In the genomic region with DNA sequence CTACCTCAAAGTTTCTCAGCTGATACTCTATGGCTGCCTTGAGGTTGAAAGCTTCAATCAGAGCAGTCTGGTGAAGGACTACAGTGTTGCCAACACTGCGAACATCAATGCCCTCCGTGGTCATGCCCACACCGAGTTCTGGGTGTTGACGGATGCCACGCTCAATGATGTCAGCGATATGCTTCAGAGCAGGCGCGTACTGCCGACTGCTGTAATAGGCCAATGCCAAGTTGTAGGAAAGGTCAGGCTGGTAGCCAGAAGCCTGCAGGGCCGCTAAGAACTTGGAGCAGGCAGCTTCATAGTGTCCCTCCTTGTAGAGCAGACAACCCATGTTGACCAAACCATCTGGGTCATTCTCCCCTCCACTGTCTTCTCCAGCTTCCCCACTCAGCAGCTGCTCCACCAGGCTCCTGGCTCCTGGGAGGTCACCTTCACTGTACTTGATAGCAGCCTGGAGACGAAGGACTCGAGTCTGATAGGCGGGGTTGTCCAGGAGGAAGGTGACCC, we compare ENCODE assay signal across 8 mouse cellular contexts. TPM values are rescaled to one million over a fixed set of nuclear protein-coding genes. Genes with fewer than 3 reads are reported as not detected.
DNase-seq lines count a peak whose midpoint lies in the region; ATAC-seq and TF ChIP-seq lines count a peak whose summit lies in the region.
"Not testable (repeated sequence)": the region's sequence is repeated elsewhere in the genome, so short reads cannot be mapped to it uniquely, and the experiment has no call there.

No protein-coding gene starts in this region.

- DNase-seq in heart, embryonic 10.5 days (ENCODE audit: low spot score); hindbrain, embryonic 14.5 days (ENCODE audit: low spot score): not testable (repeated sequence)

- H3K36me3 ChIP-seq in erythroblast, embryonic 14.5 days (ENCODE audit: control insufficient read depth); heart, embryonic 10.5 days; hindbrain, embryonic 14.5 days (replicated peaks; ENCODE audit: control insufficient read depth, insufficient read depth); kidney, embryonic 16.5 days (ENCODE audit: insufficient read depth, low read length); liver, embryonic 12.5 days; midbrain, embryonic 12.5 days: not testable (repeated sequence)

- ATAC-seq in hindbrain, embryonic 14.5 days (ENCODE audit: low FRiP score): peak; percentile 12; the same call in 1 of the 2 replicates
- ATAC-seq in kidney, embryonic 16.5 days (ENCODE audit: low FRiP score, low TSS enrichment); liver, embryonic 12.5 days: not testable (repeated sequence)
- ATAC-seq in midbrain, embryonic 12.5 days (ENCODE audit: low FRiP score, low read depth): 0 out of 2 replicates have a peak, but pooled peaks have one; percentile 10

- peak overlapping the region; percentile 64 for H3K4me2 ChIP-seq in hindbrain, embryonic 14.5 days (replicated peaks)
- H3K4me2 ChIP-seq in kidney, embryonic 16.5 days (replicated peaks; ENCODE audit: low read depth, low read length): peak overlapping the region; percentile 61
- peak overlapping the region; percentile 76 for H3K4me2 ChIP-seq in liver, embryonic 12.5 days
- peak overlapping the region; percentile 61 for H3K4me2 ChIP-seq in midbrain, embryonic 12.5 days (replicated peaks)

- not testable (repeated sequence) for H3K9me3 ChIP-seq in erythroblast, embryonic 14.5 days (ENCODE audit: control insufficient read depth, low read length); heart, embryonic 10.5 days; hindbrain, embryonic 14.5 days (ENCODE audit: control insufficient read depth, low read length); kidney, embryonic 16.5 days (ENCODE audit: low read length); liver, embryonic 12.5 days (replicated peaks); midbrain, embryonic 12.5 days

- whole genome bisulfite sequencing in heart, embryonic 10.5 days: 91% methylated on average over 13 of the region's 13 CpGs
- WGBS in hindbrain, embryonic 14.5 days: over 99% methylated on average over 10 of the region's 13 CpGs
- WGBS in kidney, embryonic 16.5 days: 97% methylated on average over 13 of the region's 13 CpGs
- WGBS in liver, embryonic 12.5 days (ENCODE audit: insufficient replicate concordance): 88% methylated on average over 13 of the region's 13 CpGs
- WGBS in midbrain, embryonic 12.5 days: 94% methylated on average over 13 of the region's 13 CpGs
- WGBS in olfactory bulb, adult 2 months: 98% methylated on average over 13 of the region's 13 CpGs

- H3K9ac ChIP-seq in hindbrain, embryonic 14.5 days: 0 out of 2 replicates have a peak overlapping the region, but pooled peaks have one; percentile 53
- H3K9ac ChIP-seq in kidney, embryonic 16.5 days (replicated peaks; ENCODE audit: low read length); liver, embryonic 12.5 days; midbrain, embryonic 12.5 days (replicated peaks): not testable (repeated sequence)

- peak overlapping the region; percentile 19 for H3K27ac ChIP-seq in brown adipose tissue, adult 24 weeks (replicated peaks; ENCODE audit: low read depth, low read length)
- H3K27ac ChIP-seq in heart, embryonic 10.5 days: peak overlapping the region; percentile 89; the same call in 1 of the 2 replicates
- H3K27ac ChIP-seq in hindbrain, embryonic 14.5 days; kidney, embryonic 16.5 days (ENCODE audit: low read length); liver, embryonic 12.5 days; midbrain, embryonic 12.5 days (replicated peaks); olfactory bulb, adult 2 months (ENCODE audit: insufficient read depth, low read depth, low read length): not testable (repeated sequence)

- not testable (repeated sequence) for H3K4me1 ChIP-seq in brown adipose tissue, adult 24 weeks (ENCODE audit: control insufficient read depth, insufficient read depth, insufficient read length, low read length); erythroblast, embryonic 14.5 days (ENCODE audit: control insufficient read depth); heart, embryonic 10.5 days; hindbrain, embryonic 14.5 days (replicated peaks; ENCODE audit: control insufficient read depth, insufficient read depth, low read length); kidney, embryonic 16.5 days (ENCODE audit: insufficient read depth, low read length); liver, embryonic 12.5 days; midbrain, embryonic 12.5 days; olfactory bulb, adult 2 months (ENCODE audit: control insufficient read depth, insufficient read depth, low read length)

- peak overlapping the region; percentile 87; the same call in 1 of the 2 replicates for H3K4me3 ChIP-seq in brown adipose tissue, adult 24 weeks (ENCODE audit: insufficient read depth, low read depth, low read length)
- H3K4me3 ChIP-seq in erythroblast, embryonic 14.5 days (replicated peaks): peak overlapping the region; percentile 74
- peak overlapping the region; percentile 60 for H3K4me3 ChIP-seq in heart, embryonic 10.5 days
- peak overlapping the region; percentile 40 for H3K4me3 ChIP-seq in hindbrain, embryonic 14.5 days (replicated peaks; ENCODE audit: low read length)
- peak overlapping the region; percentile 59 for H3K4me3 ChIP-seq in kidney, embryonic 16.5 days (ENCODE audit: low read length)
- peak overlapping the region; percentile 64 for H3K4me3 ChIP-seq in liver, embryonic 12.5 days
- H3K4me3 ChIP-seq in midbrain, embryonic 12.5 days: peak overlapping the region; percentile 47
- peak overlapping the region; percentile 52 for H3K4me3 ChIP-seq in olfactory bulb, adult 2 months (ENCODE audit: insufficient read depth, low read depth, low read length)

- not testable (repeated sequence) for TF ChIP-seq CTCF in olfactory bulb, adult 2 months (IDR thresholded peaks at IDR 0.05; ENCODE audit: insufficient read depth, low read depth, low read length)

- TF ChIP-seq POLR2A in olfactory bulb, adult 2 months (IDR thresholded peaks at IDR 0.05; ENCODE audit: insufficient read depth, low read depth, low read length): not testable (repeated sequence)

- H3K27me3 ChIP-seq in erythroblast, embryonic 14.5 days (ENCODE audit: control insufficient read depth); heart, embryonic 10.5 days (ENCODE audit: insufficient read depth, poor library complexity, severe bottlenecking); hindbrain, embryonic 14.5 days (ENCODE audit: control insufficient read depth, insufficient read depth, low read length); kidney, embryonic 16.5 days (ENCODE audit: insufficient read depth, low read length); liver, embryonic 12.5 days (replicated peaks); midbrain, embryonic 12.5 days: not testable (repeated sequence)

RNA-seq across cellular contexts. Expression of a gene that starts 0.8 kb away (rescaled TPM):
- polyA plus RNA-seq in brown adipose tissue, adult 24 weeks (2012; ENCODE audit: insufficient read depth, insufficient read length, missing spikeins): 1.5 TPM in 1 of 2 replicates, not detected in the other
- polyA plus RNA-seq in erythroblast, embryonic 14.5 days (2012): 0.01 TPM in 1 of 2 replicates, not detected in the other
- polyA plus RNA-seq in heart, embryonic 10.5 days (2016; fragmentation: Nextera tagmentation; extraction: Ambion mirVana): 7.0 and 7.4 TPM in 2 replicates
- 8.7 and 9.2 TPM in 2 replicates for polyA plus RNA-seq in hindbrain, embryonic 14.5 days (2014; fragmentation: Nextera tagmentation; extraction: Ambion mirVana)
- polyA plus RNA-seq in kidney, embryonic 16.5 days (2015; fragmentation: Nextera tagmentation; extraction: Ambion mirVana): 9.6 and 10.5 TPM in 2 replicates
- polyA plus RNA-seq in liver, embryonic 12.5 days (2016; fragmentation: Nextera tagmentation; extraction: Ambion mirVana): 2.2 and 2.3 TPM in 2 replicates
- 9.1 and 9.3 TPM in 2 replicates for polyA plus RNA-seq in midbrain, embryonic 12.5 days (2016; fragmentation: Nextera tagmentation; extraction: Ambion mirVana)
- polyA plus RNA-seq in olfactory bulb, adult 2 months (2012; ENCODE audit: insufficient read depth, insufficient read length, low replicate concordance, missing spikeins): not detected in 2 replicates

RNA-seq across cellular contexts. Expression of a gene that starts 3.0 kb away (rescaled TPM):
- not detected in 2 replicates for polyA plus RNA-seq in brown adipose tissue, adult 24 weeks (2012; ENCODE audit: insufficient read depth, insufficient read length, missing spikeins)
- polyA plus RNA-seq in erythroblast, embryonic 14.5 days (2012): not detected in 2 replicates
- polyA plus RNA-seq in heart, embryonic 10.5 days (2016; fragmentation: Nextera tagmentation; extraction: Ambion mirVana): 0.60 and 0.64 TPM in 2 replicates
- polyA plus RNA-seq in hindbrain, embryonic 14.5 days (2014; fragmentation: Nextera tagmentation; extraction: Ambion mirVana): 1.3 and 1.5 TPM in 2 replicates
- polyA plus RNA-seq in kidney, embryonic 16.5 days (2015; fragmentation: Nextera tagmentation; extraction: Ambion mirVana): 0.53 and 0.64 TPM in 2 replicates
- 0.28 TPM in 1 of 2 replicates, not detected in the other for polyA plus RNA-seq in liver, embryonic 12.5 days (2016; fragmentation: Nextera tagmentation; extraction: Ambion mirVana)
- 0.63 and 0.70 TPM in 2 replicates for polyA plus RNA-seq in midbrain, embryonic 12.5 days (2016; fragmentation: Nextera tagmentation; extraction: Ambion mirVana)
- polyA plus RNA-seq in olfactory bulb, adult 2 months (2012; ENCODE audit: insufficient read depth, insufficient read length, low replicate concordance, missing spikeins): not detected in 2 replicates

RNA-seq across cellular contexts. Expression of a gene that starts 42.6 kb away (rescaled TPM):
- polyA plus RNA-seq in brown adipose tissue, adult 24 weeks (2012; ENCODE audit: insufficient read depth, insufficient read length, missing spikeins): 11.9 and 20.1 TPM in 2 replicates
- polyA plus RNA-seq in erythroblast, embryonic 14.5 days (2012): 0.06 TPM in 1 of 2 replicates, not detected in the other
- polyA plus RNA-seq in heart, embryonic 10.5 days (2016; fragmentation: Nextera tagmentation; extraction: Ambion mirVana): 6.1 and 8.1 TPM in 2 replicates
- 22.7 and 23.6 TPM in 2 replicates for polyA plus RNA-seq in hindbrain, embryonic 14.5 days (2014; fragmentation: Nextera tagmentation; extraction: Ambion mirVana)
- polyA plus RNA-seq in kidney, embryonic 16.5 days (2015; fragmentation: Nextera tagmentation; extraction: Ambion mirVana): 14.0 and 14.4 TPM in 2 replicates
- polyA plus RNA-seq in liver, embryonic 12.5 days (2016; fragmentation: Nextera tagmentation; extraction: Ambion mirVana): 0.81 and 1.9 TPM in 2 replicates
- 8.8 and 9.7 TPM in 2 replicates for polyA plus RNA-seq in midbrain, embryonic 12.5 days (2016; fragmentation: Nextera tagmentation; extraction: Ambion mirVana)
- polyA plus RNA-seq in olfactory bulb, adult 2 months (2012; ENCODE audit: insufficient read depth, insufficient read length, low replicate concordance, missing spikeins): not detected in 2 replicates
